Mouse (Mus musculus): ENCODE measurements around the gene Cul4a.

GRCm38 (mm10) chr8:13188052-13188555 is 82.7 kb downstream of the Cul4a start:
- TF ChIP-seq GATA1 (IDR thresholded peaks at IDR 0.05; ENCODE audit: borderline replicate concordance, low read length) (no peak), CTCF (IDR thresholded peaks at IDR 0.05; ENCODE audit: low read depth, low read length) (no peak)

Measured in G1E (cell line).